Mouse (Mus musculus): ENCODE results near the gene Gm14137.
A peak's percentile ranks its signal among the peaks of the same experiment; 100 is the strongest.

Gm14137 gene

DNA sequence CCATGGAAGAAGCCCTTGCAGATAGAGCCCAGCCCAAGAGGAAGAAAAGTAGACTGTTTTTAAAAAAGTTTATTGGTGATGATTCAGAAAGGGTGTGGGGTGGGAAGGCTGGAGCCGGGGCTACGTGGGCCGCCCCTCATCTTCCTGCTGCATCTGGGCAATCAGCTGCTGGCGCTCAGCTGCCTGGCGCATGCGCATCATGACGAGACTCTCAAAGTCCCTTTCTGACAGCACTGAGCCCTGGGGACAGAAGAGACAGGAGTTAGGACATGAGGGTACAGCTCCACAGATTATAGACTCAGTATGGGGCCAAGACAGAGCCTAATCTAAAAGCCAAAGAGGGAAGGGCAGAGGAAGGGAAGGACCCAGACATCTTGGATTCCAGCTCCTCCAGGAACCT is 1.9 kb upstream of the Gm14137 start:
- DNase-seq (ENCODE audit: extremely low read depth, low read depth, low spot score): no peak

DNA sequence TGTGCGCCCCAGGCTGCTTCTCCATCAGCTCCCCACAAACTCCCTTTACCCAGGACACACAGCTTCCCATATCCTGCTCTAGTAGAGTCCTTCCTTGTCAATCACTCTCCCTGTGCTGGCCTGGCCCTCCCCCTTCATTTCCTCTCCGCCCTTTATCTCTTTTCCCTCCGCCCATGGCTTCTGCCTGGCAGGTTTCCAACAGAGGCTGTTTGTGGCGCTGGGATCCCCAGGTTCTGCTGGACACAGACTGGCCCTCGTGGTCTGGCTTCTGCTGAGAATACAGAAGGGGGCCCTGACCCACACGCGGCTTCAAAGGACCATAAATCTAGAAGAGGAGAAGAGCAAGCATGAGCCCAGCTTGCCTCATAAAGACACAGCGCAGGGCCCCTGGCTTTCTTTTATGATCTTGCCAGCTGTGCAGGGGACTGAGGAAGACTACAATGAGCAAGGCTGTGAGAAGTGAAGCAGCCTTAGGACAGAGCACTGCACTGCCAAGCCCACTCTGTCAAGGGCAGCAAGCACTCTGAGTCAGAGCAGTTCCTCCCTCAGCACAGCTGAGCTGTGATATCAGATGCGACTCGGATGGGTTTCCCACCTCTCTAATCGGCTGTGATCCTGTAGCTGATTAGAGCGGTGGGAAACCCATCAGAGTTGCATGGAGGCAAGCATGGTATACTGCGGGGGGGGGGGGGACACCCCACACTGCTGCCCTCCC is 1.3 kb upstream of the Gm14137 start:
- no peak for DNase-seq (ENCODE audit: extremely low read depth, low read depth, low spot score)

DNA sequence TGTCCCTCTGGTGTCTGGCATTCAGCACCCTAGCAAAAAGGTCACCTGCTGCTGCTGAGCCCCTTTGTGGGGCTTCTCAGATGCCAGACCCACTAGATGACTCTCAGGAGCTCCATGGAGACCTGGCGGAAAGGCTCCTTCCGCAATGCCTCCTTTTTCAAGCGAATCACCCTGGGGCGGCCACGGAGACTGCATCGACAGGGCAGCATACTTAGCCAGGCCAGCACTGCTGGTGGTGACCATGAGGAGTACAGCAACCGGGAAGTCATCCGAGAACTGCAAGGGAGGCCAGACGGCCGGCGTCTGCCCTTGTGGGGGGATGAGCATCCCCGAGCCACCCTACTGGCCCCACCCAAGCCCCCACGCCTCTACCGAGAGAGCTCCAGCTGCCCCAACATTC is 557 bp downstream of the Gm14137 start:
- DNase-seq (ENCODE audit: extremely low read depth, low read depth, low spot score): no peak

DNA sequence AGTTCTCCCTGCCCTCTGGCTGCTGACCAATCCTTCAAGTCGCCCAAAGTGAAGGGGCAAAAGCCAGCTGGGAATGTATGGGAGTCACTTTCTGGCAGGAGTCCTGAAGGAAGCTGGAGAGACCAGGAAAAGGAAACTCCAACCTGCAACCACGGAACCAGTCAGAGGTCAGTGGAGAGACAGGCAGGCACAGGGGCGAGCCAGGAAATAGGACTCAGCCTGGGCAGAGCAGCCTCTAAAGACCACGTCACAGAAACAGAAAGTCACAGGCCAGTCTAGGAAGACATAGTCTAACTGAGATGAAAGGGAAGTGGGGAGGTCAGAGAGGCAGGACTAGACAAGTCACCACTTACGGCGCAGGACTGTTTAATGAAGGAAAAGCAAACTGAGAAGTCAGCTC is 1.3 kb downstream of the Gm14137 start:
- DNase-seq (ENCODE audit: extremely low read depth, low read depth, low spot score): no peak

DNA sequence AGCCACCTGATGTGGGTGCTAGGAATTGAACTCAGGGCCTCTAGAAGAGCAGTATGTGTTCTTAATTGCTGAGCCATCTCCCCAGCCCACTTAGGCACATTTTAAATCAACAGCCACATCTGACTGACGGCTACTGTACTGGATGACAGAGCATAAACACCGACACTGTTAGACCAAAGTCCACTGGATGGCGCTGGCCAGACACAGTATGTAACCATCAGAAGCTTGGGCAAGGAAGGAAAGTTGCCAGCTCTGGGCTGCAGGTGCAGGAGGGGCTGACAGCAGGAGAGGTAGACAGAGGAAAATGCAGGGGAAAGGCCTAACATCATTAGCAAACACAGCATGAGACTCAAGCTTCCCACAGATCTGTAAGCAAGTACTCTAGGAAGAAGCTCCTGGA is 2.5 kb downstream of the Gm14137 start:
- DNase-seq (ENCODE audit: extremely low read depth, low read depth, low spot score): no peak

DNA sequence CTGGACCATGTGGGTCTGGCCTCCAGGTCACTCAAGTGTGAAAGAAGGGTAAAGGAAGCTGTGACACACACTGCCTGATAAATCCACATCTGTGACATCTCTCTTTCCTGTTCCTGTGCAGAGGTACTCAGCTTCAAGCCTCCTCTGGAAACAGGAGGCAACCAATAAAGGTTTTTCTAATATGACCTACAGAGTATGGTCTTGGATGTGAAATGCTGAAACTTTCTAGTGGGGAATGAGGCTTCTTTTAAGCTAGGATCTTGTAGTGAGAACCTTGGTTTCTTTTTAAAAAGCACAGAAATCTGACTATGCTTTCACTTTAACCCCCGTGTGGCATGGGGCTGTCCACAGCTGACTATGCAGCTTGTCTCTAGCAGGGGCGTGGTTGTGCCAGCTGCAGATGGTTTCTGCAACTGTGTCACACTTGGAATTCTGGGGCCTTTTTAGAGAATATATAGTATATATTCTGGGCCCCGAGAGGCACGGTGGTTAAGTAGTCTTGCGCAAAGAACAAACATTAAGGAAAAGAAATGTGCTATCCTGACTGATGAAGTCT is 3.2 kb downstream of the Gm14137 start:
- DNase-seq (ENCODE audit: extremely low read depth, low read depth, low spot score): no peak

DNA sequence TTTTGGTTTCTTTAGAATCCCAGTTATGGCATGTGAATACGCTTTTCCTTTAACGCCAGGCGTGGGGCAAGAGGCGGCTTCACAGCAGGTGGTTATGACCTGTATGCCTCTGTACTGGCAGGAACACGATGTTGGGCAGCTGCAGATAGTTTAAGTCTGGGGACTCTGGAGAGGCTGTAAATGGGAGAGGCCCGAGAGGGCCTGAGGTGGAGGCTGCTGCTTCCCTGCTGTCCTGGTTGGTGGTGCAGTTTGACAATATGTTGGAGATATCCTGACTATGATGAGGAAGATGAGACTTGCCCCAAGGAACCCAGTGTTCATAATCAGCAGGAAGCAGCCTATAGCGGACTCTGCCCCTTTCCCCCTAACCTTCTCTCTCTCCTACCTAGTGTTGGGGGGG is 8.6 kb downstream of the Gm14137 start:
- no peak for DNase-seq (ENCODE audit: extremely low read depth, low read depth, low spot score)

DNA sequence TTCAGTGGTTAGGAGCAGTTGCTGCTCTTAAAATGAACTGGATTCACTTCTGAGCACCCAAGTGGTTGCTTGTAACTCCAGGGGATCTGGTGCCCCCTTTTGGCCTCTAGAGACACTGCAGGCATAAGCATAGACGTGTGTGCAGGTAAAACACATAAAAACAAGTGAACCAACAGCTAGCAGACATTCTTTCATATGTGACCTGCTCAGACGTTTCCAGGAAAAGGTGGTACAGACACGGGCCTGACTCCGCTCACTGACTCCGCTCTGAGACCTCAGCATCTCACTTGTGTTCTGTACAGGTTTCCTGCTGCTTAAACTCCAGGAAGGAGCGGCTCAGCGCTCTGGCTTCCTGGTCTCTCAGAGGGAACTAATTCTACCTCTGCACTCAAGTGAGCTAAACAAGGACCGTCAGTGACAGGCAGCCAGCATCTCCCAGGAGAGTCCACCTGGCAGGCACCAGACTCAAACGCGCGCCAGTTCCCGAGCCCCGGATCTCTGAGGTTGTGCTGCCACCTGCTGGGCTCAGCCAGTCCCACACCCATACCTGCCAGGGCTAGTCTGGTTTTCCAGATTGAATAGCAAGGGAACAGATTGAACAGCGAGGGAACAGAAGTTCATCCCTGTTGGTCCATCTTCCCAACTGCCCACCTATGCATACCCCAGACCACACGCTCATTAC is 14.9 kb downstream of the Gm14137 start:
- DNase-seq (ENCODE audit: extremely low read depth, low read depth, low spot score): no peak

DNA sequence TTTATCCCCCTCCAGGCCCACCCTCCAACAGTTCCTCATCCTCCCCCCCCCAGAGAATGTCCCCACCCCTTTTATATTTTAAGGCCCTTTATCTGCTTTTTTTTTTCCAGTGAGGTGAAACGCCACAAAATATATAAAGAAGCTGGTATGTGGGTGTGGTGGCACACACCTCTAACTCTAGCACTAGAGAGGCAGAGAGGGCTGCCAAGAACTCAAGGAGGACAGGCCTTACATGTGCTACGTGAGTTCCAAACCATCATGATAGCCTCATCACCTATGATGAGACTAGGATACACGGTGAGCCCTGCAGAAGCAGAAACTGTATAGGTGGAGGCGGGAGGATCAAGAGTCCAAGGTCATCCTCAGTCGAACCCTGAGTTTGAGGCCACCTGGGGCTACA is 16.7 kb downstream of the Gm14137 start:
- DNase-seq (ENCODE audit: extremely low read depth, low read depth, low spot score): no peak

DNA sequence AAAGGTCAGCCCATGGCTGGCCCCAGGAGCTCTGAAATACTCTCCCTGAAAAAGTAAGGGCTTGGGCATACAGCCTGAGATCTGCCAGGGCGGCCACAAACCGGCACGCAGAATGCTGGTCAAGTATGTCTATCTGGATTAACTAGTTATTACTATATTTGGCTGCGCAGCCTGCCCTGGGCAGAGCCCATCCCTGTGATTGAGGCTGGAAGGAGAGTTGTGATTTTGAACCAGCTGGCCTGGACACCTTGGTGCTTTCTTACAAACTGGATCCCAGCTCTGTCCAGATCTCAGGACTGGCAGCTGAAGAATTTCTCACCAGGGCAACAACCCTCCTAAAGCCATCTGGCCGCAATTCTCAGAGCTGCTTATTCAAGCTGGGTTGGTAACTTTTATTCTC is 19.8 kb downstream of the Gm14137 start:
- DNase-seq (ENCODE audit: extremely low read depth, low read depth, low spot score): no peak

DNA sequence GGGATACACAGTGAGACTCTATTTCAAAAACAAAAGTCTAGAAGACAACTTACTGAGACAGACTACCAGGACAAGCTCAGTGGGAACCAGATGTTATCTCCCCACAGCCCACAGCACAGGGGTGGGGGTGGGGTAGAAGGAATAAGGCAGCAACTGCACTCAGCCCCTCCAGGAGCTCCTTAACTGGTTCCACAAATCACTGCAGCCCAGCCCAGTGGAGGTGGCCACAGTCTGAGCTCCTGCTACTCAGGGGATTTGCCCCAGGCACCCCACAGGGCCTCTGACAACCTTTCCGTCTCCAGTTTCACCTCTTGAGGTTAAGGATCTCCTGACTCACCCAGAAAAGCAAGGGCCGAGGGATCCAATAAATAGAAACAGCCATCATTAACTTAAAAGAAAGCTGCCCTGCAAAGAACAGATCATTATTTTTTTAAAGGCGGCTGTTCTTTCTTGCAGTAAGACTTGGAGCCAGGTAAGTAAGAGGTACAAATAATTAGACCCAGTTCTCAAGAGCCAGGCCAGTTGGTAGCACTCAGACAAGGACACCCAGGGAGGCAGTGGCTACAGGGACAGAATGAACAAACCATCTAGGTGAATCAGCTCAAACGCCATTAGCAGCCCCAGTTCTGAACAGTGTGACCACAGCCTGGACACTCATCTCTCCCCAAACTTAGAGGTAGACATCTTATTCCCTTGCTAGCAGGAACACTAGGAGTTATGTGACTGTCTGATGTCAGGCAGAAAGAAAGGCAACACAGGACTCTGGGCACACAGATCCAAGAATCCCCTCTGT is 22.2 kb downstream of the Gm14137 start:
- DNase-seq (ENCODE audit: extremely low read depth, low read depth, low spot score): no peak

DNA sequence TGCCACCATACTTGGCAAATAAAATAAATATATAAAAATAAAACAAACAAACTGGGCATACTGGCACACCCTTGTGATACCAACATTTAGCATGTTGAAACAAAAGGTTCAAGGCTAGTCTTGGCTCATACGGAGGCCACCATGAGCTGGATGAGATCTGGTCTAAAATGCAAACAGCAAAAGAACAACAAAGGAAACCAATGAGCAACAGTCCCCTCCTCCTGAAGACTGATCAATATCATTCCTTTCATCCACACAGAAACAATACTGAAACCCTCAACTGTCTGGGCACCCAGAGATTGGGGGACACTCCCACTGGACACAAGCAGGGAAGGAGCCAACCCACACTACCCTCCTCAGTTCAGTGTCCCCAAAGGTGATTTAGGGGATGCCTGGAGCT is 23.2 kb downstream of the Gm14137 start:
- no peak for DNase-seq (ENCODE audit: extremely low read depth, low read depth, low spot score)

DNA sequence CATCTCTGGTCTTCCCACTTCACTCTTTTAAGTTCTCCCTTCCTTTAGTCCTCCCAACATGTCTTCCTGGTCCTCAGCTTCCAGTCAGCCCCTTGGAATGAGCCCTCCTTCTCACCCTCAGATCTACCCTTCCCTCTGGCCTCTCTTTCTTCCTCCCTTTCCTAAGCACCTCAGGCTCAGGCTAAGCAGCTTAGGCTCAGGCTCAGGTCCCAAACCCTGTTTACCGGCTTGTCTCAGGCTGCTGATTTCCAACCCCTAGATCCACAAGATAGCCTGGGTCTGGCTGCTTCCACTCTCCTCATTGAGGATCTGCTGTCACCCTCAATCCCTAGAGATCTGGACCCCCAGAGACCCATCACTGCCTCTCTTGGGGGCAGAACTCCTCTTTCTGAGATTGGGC is 23.7 kb downstream of the Gm14137 start:
- no peak for DNase-seq (ENCODE audit: extremely low read depth, low read depth, low spot score)

DNA sequence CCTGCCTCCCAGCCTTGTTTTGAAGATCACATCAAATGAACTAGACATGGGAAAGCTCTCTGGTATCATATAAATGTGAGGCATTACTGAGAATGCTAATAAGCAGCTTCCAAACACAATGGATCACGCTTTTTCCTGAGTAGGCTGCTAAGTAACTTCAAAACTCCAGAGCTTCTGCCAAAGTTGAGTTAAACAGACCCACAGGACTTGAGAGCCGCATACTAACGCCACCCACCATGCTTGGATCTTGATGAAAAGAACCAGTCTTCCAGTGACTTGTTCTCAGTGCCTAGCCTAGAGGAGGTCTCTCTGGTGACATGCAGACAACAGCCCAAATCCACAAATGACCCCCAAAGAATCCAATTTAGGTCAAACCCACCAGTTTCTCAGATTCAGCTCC is 24.6 kb downstream of the Gm14137 start:
- DNase-seq (ENCODE audit: extremely low read depth, low read depth, low spot score): no peak

DNA sequence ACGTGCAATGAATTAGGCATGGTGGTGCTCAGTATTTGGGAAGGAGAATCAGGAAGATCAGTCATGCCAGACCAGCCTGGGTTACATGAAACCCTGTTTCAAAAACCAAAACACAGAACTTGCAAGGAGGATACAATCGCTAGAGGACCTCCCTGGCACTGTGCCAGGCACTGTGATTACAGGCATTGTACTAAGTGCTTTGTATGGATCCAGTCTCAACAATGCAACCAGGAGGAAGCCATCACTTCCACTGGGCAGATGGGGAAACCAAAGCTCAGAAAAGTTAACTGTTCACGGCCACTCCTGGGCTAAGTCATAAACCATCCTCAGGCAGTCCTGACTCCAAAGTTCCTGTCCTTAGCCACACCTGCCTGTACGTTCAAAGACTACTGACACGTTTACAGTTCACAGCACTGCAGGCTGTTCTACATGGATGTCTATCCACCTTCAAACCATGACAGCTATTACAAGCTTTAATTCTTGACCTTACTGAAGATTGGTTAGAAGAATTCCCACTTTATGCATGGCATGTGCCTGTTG is 28.7 kb downstream of the Gm14137 start:
- no peak for DNase-seq (ENCODE audit: extremely low read depth, low read depth, low spot score)

DNA sequence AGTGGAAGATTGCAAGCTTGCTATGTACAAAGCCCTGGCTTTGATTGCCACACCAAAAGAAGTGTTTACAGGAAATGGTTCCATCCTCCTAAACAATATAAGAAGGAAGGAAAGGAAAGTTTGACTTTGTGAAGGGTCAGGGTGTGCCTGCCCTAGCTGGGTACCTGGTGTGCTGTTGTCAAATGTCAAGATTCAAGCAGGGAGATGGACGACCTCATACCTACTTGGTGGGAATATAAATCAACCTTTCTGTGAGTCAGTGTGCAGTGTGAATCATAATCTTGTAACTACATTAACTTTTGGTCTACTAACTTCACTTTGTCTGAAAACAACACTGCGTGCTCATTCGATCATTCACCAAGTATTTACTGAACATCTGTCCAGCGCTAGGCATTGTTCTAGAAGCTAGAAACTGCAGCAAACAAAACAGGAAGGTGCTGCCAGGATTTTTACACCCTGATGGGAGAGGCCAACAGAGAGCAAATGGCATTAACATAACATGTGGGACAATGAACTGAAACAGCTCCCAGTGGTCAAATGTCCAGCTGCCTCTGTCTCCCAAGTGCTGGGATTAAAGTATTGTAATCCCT is 29.7 kb downstream of the Gm14137 start:
- DNase-seq (ENCODE audit: extremely low read depth, low read depth, low spot score): no peak

DNA sequence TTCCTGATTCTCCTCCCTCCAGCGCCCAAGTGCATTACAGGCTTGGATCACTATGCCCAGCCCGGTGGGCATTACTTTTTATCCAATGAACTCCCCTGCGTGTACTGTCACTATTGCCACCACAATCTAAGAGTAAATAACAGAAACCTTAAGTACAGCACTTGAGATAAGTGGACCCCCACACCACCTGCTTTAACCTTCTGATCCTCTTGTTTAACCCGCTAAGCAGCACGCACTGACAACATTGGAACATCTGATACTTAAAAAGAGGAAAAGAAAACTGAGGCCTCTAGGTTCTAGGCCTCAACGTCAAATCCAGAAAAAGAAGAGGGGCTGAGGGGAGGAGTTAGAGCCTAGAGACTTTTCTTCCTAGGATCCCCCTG is 33.6 kb downstream of the Gm14137 start:
- no peak for DNase-seq (ENCODE audit: extremely low read depth, low read depth, low spot score)

DNA sequence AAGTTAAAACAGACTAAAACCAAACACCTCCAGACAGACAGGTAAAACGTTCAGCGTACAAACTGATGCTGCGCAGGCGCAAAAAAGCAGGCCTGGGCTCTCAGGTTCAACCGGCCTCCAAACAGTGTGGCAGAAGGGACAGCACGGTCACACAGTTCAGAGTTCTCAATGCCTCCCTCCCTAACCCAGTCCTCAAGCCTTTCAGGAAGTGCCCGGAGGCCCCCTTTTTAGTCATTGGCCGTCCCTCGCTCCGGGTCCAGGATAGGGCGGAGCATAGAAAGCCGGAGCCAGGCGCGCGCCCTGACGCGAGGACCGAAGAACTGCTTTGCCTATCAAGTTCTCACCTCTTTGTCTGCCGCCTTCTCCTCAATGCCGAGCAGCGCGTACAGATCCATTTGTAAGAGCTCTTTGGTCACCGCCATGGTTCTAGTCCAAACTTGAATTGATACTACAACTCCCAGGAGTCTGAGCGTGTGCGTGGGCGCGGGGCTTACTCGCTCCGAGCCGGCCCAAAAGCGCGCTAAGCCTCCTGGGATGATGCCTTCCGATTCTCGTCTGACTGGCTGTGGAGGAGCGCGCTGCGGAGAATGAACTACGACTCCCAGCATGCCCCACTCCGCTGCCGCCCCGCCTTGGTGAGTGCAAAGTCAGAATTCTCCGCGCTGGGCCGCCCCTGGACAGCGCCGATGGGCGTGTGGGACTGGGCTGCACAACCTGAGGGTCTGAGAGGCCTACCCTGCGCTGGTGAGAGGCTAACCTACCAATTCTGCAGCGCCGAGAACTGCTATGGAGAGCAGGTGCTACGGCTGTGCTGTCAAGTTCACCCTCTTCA is 34.3 kb downstream of the Gm14137 start, which contains the start of the genes Zfyve19 and Dnajc17:
Gene Zfyve19 (plus strand): TSS at position 274 of the 832 bp plus-strand sequence.
Gene Dnajc17 (minus strand): TSS at position 452 of the 832 bp plus-strand sequence.
- peak; percentile 73 for DNase-seq (ENCODE audit: extremely low read depth, low read depth, low spot score)

DNA sequence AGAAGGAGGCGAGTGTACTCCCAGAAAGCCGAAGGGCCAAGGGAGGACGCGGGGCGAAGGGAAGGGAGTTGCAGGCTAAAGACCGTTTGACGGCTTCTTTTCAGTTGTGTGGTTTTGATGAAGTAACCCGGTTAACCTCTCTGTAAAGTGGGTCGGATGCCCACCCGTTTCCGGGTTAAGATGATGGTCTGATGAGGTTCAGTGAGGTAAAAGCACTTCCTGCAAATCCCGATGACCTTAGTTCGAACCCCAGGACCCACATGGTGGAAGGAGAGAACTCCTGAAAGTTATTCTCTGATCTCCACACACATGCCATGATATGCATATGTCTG is 34.8 kb downstream of the Gm14137 start:
- DNase-seq (ENCODE audit: extremely low read depth, low read depth, low spot score): no peak

Data from fat pad, adult 2 months (tissue).